Mouse (Mus musculus): ENCODE measurements around the gene Pla2g4d. TPM values are rescaled to one million over a fixed set of nuclear protein-coding genes. Genes with fewer than 3 reads are reported as not detected.
"Not testable (repeated sequence)": the region's sequence is repeated elsewhere in the genome, so short reads cannot be mapped to it uniquely, and the experiment has no call there.

Gene Pla2g4d
- polyA plus RNA-seq, 3 experiments from 2014 or later: not detected

DNA sequence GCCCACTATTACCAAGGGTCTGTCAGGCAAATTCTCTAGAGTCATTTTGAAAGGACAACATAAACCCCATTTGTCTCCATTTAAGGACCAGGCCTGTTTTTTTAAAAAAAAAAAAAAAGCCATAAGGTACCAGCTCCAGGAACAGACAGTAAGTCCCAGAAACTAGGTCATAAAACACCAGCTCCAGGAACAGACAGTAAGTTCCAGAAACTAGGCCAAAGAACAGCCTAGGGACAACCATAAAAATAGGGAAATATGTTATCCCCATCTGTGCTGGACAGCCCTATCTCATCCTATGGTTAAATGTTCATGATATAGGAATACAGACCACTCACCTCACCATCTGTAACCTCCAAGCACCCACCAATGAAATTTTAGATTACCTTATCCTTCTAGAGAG is 32.7 kb downstream of the Pla2g4d start:
- no peak for ATAC-seq

DNA sequence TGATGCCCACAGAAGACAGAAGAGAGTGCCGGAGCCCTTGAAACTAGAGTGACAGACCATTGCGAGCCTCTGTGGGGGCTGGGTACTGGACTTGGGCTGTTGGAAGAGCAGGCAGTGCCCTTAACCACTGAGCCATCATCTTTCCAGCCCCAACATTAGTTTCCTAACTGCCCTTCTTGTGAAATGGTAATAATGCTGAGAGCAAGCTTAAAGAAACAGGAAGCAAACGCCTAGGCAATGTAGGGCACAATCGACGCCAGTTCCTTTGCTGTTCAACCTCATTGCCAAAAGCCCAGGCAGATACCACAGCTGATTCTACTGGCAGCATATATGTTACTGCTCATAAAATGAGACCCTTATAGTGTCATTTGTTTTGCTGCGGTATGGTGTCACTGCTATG is 36.4 kb downstream of the Pla2g4d start:
- ATAC-seq: no peak

DNA sequence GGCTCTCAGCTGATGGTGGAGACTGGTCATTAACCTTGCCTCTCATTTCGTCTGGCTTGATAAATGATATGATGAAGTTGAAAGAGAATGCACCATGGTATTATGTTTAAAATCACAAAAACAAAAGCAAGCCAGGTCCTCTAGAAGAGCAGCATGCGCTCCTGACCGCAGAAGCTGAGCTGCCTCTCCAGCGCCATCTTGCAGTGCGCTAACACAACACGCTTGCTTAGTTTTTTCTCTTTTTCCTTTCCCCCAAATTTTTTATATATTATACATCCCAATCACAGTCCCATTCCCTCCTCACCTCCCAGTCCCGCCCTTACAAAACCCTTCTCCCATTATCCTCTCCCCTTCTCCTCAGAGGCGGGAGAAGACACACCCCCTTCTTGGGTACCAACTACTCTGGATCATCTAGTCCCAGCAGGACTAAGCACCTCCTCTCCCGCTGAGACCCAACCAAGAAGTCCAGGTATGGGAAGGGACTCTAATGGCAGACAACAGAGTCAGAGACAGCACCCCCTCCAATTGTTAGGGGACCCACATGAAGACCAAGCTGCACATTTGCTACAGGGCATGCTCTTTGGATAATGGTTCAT is 43.5 kb downstream of the Pla2g4d start:
- ATAC-seq: no peak

- ATAC-seq: no peak
These were observed 44.1 kb downstream of the Pla2g4d start, which contains the start of gene Pla2g4e for GRCm38 (mm10) chr2:120244679-120245420. TSS of gene Pla2g4e (minus strand) at chr2:120245335.

- ATAC-seq: no peak
These were observed 45.0 kb downstream of the Pla2g4d start for GRCm38 (mm10) chr2:120243995-120244394.

GRCm38 (mm10) chr2:120242791-120243467 is 46.1 kb downstream of the Pla2g4d start:
- no peak for ATAC-seq

GRCm38 (mm10) chr2:120238733-120239132 is 50.3 kb downstream of the Pla2g4d start:
- ATAC-seq: not testable (repeated sequence)

DNA sequence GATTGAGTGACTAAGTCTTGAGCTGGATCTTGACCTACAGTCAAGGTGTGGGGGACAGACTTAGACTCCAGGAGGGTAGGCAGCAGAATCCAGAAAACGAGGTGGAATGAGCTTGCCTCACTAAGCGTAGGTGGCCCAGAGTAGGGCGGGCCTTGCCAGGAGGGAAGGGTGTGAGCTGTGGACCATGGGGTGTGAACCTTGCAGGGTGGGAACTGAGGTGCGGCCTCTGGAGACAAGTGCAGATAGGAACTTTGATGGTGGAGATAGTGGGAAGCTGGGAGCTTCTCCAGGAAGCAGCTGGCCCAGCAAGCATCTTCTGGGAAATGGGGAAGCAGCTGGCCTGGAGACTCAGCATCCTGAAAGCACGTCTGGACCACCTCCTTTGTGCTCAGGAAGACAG is 51.2 kb downstream of the Pla2g4d start:
- ATAC-seq: no peak

GRCm38 (mm10) chr2:120235947-120236640 is 52.9 kb downstream of the Pla2g4d start:
- no peak for ATAC-seq

GRCm38 (mm10) chr2:120235381-120235780 is 53.6 kb downstream of the Pla2g4d start:
- no peak for ATAC-seq

- ATAC-seq: no peak
These were observed 57.4 kb downstream of the Pla2g4d start for GRCm38 (mm10) chr2:120231642-120232041.

Other genes starting within 250 kb of the Pla2g4d start
- 10 to 100 TPM in 1 of 3 experiments, 1 to 10 TPM in 2; 2.9 to 16.2 (median 3.9) TPM for gene Ehd4, start 134.6 kb downstream of the Pla2g4d start, polyA plus RNA-seq (2017; shearing (Covaris generic))
- not detected for gene Pla2g4e, start 43.9 kb downstream of the Pla2g4d start, polyA plus RNA-seq (2017; shearing (Covaris generic))
- gene Pla2g4f, start 25.0 kb upstream of the Pla2g4d start, polyA plus RNA-seq (2017; shearing (Covaris generic)): 1 to 10 TPM in 2 of 3 experiments, under 1 TPM in 1; 0.80 to 2.8 (median 1.7) TPM
- 10 to 100 TPM; 20.1 to 28.3 (median 26.7) TPM for gene Vps39, start 63.9 kb upstream of the Pla2g4d start, polyA plus RNA-seq (2017; shearing (Covaris generic))
- gene Ganc, start 114.7 kb upstream of the Pla2g4d start, polyA plus RNA-seq (2017; shearing (Covaris generic)): 10 to 100 TPM; 10.9 to 32.3 (median 29.3) TPM
- gene Tmem87a, start 114.9 kb upstream of the Pla2g4d start, polyA plus RNA-seq (2017; shearing (Covaris generic)): 10 to 100 TPM; 18.9 to 28.3 (median 24.6) TPM
- gene Capn3, start 166.8 kb upstream of the Pla2g4d start, polyA plus RNA-seq (2017; shearing (Covaris generic)): 10 to 100 TPM in 2 of 3 experiments, 1 to 10 TPM in 1; 2.8 to 42.7 (median 37.9) TPM